Mouse (Mus musculus) stomach, embryonic 16.5 days (tissue): ENCODE measurements around the gene 3110040N11Rik. TPM values are rescaled to one million over a fixed set of nuclear protein-coding genes. Genes with fewer than 3 reads are reported as not detected.
A peak's percentile ranks its signal among the peaks of the same experiment; 100 is the strongest.

ENCODE experiments used
- ATAC-seq: fragments of 200-750 bp; cut with Nextera tagmentation; 2 replicates; pipeline ENCODE4 v1.8.0; 2017; ENCODE audit warnings: moderate number of reproducible peaks, moderate TSS enrichment; ENCODE audit not compliant: insufficient read depth, low FRiP score
- H3K27ac ChIP-seq: fragments of 300-500 bp; sonication (generic); 2 replicates; pipeline ENCODE4 v1.5.1; 2014; ENCODE audit warnings: low read length
- H3K27me3 ChIP-seq: fragments of 300-500 bp; sonication (generic); 2 replicates; pipeline ENCODE4 v1.6.1; 2014; ENCODE audit warnings: low read length, control low read depth, mixed read lengths; ENCODE audit not compliant: control insufficient read depth, insufficient read depth
- H3K36me3 ChIP-seq: fragments of 300-500 bp; sonication (generic); 2 replicates; pipeline ENCODE4 v1.6.1; 2014; ENCODE audit warnings: low read length; ENCODE audit not compliant: control insufficient read depth, insufficient read depth
- H3K4me1 ChIP-seq: fragments of 300-500 bp; sonication (generic); 2 replicates; pipeline ENCODE4 v1.6.1; 2014; ENCODE audit warnings: low read length, control low read depth, mixed read lengths; ENCODE audit not compliant: control insufficient read depth, insufficient read depth
- H3K4me2 ChIP-seq: fragments of 300-500 bp; sonication (generic); 2 replicates; pipeline ENCODE4 v1.6.1; 2014; ENCODE audit warnings: low read depth, low read length, mixed read lengths
- H3K4me3 ChIP-seq: fragments of 300-500 bp; sonication (generic); replicated peaks from 2 replicates; pipeline ENCODE4 v1.5.1; 2014; ENCODE audit warnings: mild to moderate bottlenecking, low read length
- H3K9ac ChIP-seq: fragments of 300-500 bp; sonication (generic); 2 replicates; pipeline ENCODE4 v1.6.1; 2014; ENCODE audit warnings: low read length
- H3K9me3 ChIP-seq: fragments of 300-500 bp; sonication (generic); replicated peaks from 2 replicates; pipeline ENCODE4 v1.6.1; 2016; ENCODE audit warnings: low read length, control low read depth; ENCODE audit not compliant: control insufficient read depth
- WGBS: fragments of 180-500 bp; shearing (Covaris S2); extraction: QIAGEN DNeasy Blood & Tissue Kit; methylation state at CpG from one replicate; pipeline ENCODE4 v1.1.7; 2014; 5-methylcytosine and 5-hydroxymethylcytosine counted together
- polyA plus RNA-seq: library from polyadenylated mRNA; unstranded; fragments of >200 nt; fragmentation: Nextera tagmentation; extraction: Ambion mirVana; gene quantifications from 2 replicates; pipeline ENCODE4 v1.2.1, GENCODE M21; 2015

Gene 3110040N11Rik
- polyA plus RNA-seq, 1 experiment from 2014 or later: 50.9 TPM

GRCm38 (mm10) chr7:81824906-81825305, 35.6 kb upstream of the 3110040N11Rik start:
- Histone ChIP-seq H3K27me3 (no peaks in the 10 kb centered on the region), H3K36me3 (no peaks in the 10 kb centered on the region), H3K9ac (no peak overlapping the region), H3K9me3 (no peaks in the 10 kb centered on the region), H3K4me2 (peak overlapping the region; percentile 45; the same call in 1 of the 2 replicates), H3K4me3 (no peak overlapping the region), H3K4me1 (peaks cover 25% of the 10 kb centered on the region), H3K27ac (no peak overlapping the region)
- 52% methylated on average over 3 of the region's 3 CpGs for WGBS
- no peak for ATAC-seq

DNA sequence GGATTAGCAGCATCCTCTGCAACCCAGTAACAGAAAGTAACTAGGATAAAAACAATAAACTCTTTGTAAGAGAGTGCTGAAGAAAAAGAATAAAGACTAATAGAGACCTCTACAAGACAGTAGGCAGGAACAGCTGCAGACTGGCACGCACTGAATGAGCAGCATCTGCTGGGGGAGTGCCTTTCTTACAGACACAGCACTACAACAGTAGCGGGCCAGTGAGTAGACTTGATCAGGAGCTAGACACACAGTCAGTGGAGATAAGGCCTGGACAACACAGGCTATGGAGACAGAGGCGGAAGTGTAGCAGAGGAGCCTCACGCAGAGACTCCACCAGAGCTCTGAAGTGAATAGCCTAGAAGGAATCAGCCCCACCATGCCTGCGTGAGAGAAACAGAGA, 16.8 kb upstream of the 3110040N11Rik start:
- H3K36me3 ChIP-seq: no peaks in the 10 kb centered on the region; the same call in 1 of the 2 replicates
- no peaks in the 10 kb centered on the region for H3K4me1 ChIP-seq
- H3K9ac ChIP-seq: no peak overlapping the region
- WGBS: 80% methylated on average over 5 of the region's 5 CpGs
- H3K27ac ChIP-seq: no peak overlapping the region
- no peaks in the 10 kb centered on the region for H3K27me3 ChIP-seq
- no peak overlapping the region for H3K4me3 ChIP-seq
- H3K9me3 ChIP-seq: no peaks in the 10 kb centered on the region
- H3K4me2 ChIP-seq: no peak overlapping the region
- no peak for ATAC-seq

DNA sequence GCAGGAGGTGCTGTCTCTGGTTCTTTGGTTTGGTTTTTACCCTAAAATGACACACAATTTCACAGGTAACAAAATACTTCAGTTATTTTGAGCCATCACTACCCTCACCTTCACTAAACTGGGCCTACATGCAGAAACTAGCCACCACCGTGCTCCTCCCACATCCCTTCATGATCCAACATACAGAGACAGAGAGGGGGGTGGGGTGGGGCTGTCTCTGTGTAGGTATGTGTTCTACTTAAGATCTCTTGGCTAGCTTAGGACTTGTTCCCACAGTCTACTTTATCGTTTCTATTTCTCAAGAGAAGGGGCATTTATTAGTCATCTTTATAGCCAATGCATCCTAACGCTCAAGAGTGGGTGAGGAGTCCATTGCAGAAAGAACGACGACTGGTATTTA, 742 bp downstream of the 3110040N11Rik start:
- Histone ChIP-seq H3K36me3 (peaks cover 7% of the 10 kb centered on the region; the same call in 1 of the 2 replicates), H3K4me2 (peak overlapping the region; percentile 66)

DNA sequence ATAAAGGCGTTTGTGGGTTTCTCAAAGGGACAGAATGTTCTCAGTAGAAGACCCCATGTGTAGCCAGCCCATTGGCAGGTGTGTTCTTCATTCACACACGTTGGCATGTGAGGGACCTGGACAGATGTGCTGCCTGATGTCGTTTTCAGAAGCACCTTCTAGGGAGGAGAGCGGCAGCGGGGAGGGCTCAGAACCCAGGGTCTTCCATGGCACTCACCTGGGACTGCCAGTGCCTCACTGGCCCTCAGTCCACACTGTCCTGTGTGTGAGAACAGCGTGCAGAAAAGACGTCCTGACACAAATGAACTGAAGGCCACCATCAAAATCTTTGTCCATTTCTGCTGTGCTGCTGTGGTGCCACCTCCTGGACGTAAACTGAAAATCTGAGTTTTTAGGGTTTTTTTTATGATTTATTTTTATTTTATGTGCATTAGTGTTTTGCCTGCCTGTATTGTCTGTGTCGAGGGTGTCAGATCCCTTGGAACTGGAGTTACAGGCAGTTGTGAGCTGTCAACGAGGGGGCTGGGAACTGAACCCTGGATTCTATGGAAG, 11.5 kb downstream of the 3110040N11Rik start:
- Histone ChIP-seq H3K9me3 (peaks cover 5% of the 10 kb centered on the region; the same call in 1 of the 2 replicates), H3K36me3 (peaks cover 22% of the 10 kb centered on the region), H3K27ac (no peak overlapping the region), H3K4me2 (no peak overlapping the region), H3K4me3 (no peak overlapping the region), H3K4me1 (0 out of 2 replicates have a peak, but pooled peaks cover 4% of the 10 kb centered on the region), H3K27me3 (no peaks in the 10 kb centered on the region), H3K9ac (no peak overlapping the region)
- WGBS: 65% methylated on average over 10 of the region's 10 CpGs
- no peak for ATAC-seq

More for the DNA sequence above, 742 bp downstream of the 3110040N11Rik start:
- Histone ChIP-seq H3K4me3 (peak overlapping the region; percentile 69), H3K27me3 (no peaks in the 10 kb centered on the region), H3K9ac (peak overlapping the region; percentile 88), H3K27ac (peak overlapping the region; percentile 99), H3K9me3 (no peaks in the 10 kb centered on the region), H3K4me1 (peaks cover 9% of the 10 kb centered on the region)
- ATAC-seq: peak; percentile 36; the same call in 1 of the 2 replicates
- WGBS: 6% methylated on average over 5 of the region's 5 CpGs

DNA sequence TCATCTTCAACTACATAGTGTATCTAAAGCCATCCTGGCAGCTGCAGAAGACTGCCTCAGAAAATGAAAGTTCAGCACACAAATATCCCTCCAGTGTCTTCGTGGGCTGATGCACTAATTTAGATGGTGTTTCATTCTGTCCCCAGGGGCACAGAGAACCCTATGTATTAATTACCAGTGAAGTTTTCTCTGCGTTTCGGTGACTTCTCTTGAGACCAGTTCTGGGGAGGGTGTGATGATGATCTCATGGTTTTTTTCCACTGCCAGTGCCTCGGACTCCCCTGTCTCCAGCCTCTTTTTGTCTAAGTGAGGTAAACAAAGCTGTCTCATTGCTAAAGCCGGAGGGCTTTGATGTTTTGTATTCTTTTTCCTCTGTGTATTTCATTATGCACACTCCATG, 14.0 kb downstream of the 3110040N11Rik start:
- Histone ChIP-seq H3K4me3 (no peak overlapping the region), H3K9me3 (peaks cover under 1% of the 10 kb centered on the region; the same call in 1 of the 2 replicates), H3K36me3 (peaks cover 6% of the 10 kb centered on the region), H3K27me3 (no peaks in the 10 kb centered on the region), H3K9ac (no peak overlapping the region), H3K27ac (no peak overlapping the region), H3K4me1 (0 out of 2 replicates have a peak, but pooled peaks cover 4% of the 10 kb centered on the region), H3K4me2 (no peak overlapping the region)
- ATAC-seq: no peak
- WGBS: 80% methylated on average over 5 of the region's 5 CpGs

DNA sequence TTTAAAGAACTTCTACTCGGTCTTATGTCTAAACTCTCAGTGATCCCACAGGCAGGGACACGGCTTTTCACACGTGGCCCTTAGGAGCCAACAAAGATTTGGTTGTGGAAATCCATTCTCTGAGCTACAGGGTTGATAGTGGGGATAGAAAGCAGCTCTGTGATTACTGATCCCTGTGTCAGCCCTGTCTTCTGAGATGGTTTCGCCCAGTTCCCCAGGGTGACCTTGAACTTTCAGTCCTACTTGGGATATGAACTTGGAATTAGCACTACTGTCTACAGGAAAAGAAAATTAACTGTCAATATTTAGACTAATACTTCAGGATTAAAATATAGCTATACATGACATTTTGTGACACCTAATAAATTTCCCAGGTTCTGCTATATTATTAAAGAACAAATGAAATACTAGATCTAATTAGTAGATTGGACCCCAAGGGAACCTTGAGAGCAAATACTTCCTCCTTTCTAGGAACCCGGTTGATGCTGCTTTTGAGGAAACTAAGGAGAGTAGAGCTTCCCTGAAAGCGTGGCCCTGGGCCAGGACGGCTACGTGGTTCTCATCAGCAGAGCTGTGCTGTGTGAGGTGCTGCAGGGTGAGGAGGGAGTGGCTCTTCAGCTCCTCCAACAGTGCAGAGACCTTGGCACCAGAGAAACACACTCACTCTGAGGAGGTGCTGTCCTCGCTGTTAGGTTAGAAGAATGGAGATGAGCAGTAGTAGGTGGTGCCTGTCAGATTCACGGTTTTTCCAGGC, 16.3 kb downstream of the 3110040N11Rik start:
- Histone ChIP-seq H3K4me2 (no peak overlapping the region), H3K9ac (no peak overlapping the region), H3K27me3 (no peaks in the 10 kb centered on the region), H3K4me3 (no peak overlapping the region), H3K9me3 (no peaks in the 10 kb centered on the region), H3K36me3 (no peaks in the 10 kb centered on the region), H3K4me1 (0 out of 2 replicates have a peak, but pooled peaks cover 4% of the 10 kb centered on the region), H3K27ac (no peak overlapping the region)
- no peak for ATAC-seq
- 70% methylated on average over 10 of the region's 10 CpGs for WGBS

DNA sequence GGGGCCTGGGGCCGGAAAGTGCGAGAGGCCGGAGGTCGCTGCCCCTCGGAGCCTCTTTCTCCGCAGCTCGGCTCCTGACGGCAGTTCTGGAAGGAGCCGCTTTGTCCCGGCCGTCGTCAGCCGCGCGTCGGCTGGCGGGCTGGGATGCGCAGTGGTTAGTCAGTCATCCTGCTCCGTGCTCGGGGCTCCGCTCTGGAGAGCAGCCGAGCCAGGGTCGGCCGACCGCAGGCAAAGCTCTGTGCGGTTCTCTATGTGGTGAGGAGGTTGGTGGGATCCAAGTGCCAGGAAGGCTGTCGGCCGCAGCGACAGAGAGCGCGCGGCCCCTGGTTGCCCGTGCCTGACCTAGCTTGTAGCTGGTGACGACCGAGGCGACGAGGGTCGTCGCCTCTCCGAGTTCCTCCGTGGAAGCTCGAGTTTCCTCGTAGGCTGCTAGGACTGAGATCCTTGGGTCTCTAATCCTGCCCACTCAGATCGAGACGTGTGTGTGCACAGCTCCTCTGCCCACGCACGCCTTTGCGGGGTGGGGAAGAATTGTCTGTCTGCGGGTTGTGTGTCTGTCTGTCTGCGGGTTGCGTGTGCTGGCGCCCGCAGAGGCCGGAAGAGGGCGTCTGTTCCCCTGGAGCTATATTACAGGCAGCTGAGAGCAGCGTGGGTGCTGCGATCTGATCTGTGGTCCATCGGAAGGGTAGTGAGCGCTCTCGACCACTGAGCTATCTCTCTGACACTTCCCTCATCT, 26.0 kb downstream of the 3110040N11Rik start:
- H3K9me3 ChIP-seq: no peaks in the 10 kb centered on the region
- no peaks in the 10 kb centered on the region for H3K27me3 ChIP-seq
- peak overlapping the region; percentile 99 for H3K4me3 ChIP-seq
- peaks cover 11% of the 10 kb centered on the region for H3K4me1 ChIP-seq
- peak overlapping the region; percentile 97 for H3K9ac ChIP-seq
- WGBS: 2% methylated on average over 60 of the region's 60 CpGs
- no peaks in the 10 kb centered on the region for H3K36me3 ChIP-seq
- peak overlapping the region; percentile 75 for H3K4me2 ChIP-seq
- peak overlapping the region; percentile 78 for H3K27ac ChIP-seq
- peak; percentile 63; the same call in 1 of the 2 replicates for ATAC-seq

- WGBS: under 1% methylated on average over 56 of the region's 56 CpGs
- H3K27ac ChIP-seq: peak within 1 kb of the TSS; percentile 78
- peak; percentile 97 for ATAC-seq
- peaks cover 11% of the 10 kb centered on the region for H3K4me1 ChIP-seq
- peak within 1 kb of the TSS; percentile 82 for H3K4me2 ChIP-seq
- H3K36me3 ChIP-seq: no peaks in the 10 kb centered on the region
- H3K27me3 ChIP-seq: no peaks in the 10 kb centered on the region
- H3K9me3 ChIP-seq: no peaks in the 10 kb centered on the region
- peak within 1 kb of the TSS; percentile 97 for H3K9ac ChIP-seq
- peak within 1 kb of the TSS; percentile 99 for H3K4me3 ChIP-seq
Observed at GRCm38 (mm10) chr7:81762180-81763109, 26.8 kb downstream of the 3110040N11Rik start, which contains the start of gene Ramac. Gene Ramac (plus strand): TSS chr7:81762925.
